Mouse (Mus musculus): ENCODE measurements around the gene Ripk3. TPM values are rescaled to one million over a fixed set of nuclear protein-coding genes. Genes with fewer than 3 reads are reported as not detected.

Ripk3 gene
- polyA plus RNA-seq, 1 experiment from 2014 or later: 44.4 TPM

DNA sequence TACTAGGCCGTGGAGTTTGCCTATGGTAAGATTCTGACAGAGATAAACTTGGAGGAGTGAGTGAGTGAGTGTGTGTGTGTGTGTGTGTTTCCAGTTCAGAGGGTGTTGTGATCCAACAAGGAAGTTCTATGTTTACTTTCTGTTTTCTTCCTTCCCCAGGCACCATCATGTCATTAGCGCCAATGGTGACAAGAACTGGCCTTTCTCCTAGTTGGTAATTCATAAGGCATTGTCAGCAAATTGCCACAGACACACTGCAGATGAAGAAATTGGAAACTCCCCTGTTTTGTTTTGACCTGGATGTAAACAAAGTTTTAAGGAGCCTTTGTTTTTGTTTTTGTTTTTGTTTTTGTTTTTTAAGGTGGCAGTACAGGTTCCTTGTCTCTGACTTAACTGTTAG is 4.8 kb upstream of the Ripk3 start:
- Histone ChIP-seq H3K9ac (no peak overlapping the region), H3K36me3 (no peaks in the 10 kb centered on the region), H3K4me2 (no peak overlapping the region), H3K27ac (no peak overlapping the region), H3K27me3 (peaks cover 9% of the 10 kb centered on the region), H3K4me3 (no peak overlapping the region), H3K9me3 (no peaks in the 10 kb centered on the region), H3K4me1 (peaks cover 4% of the 10 kb centered on the region; the same call in 1 of the 2 replicates)
- WGBS: 67% methylated on average over 2 of the region's 2 CpGs
- ATAC-seq (ENCODE audit: insufficient number of reproducible peaks, insufficient read depth, low FRiP score, low TSS enrichment, low read depth): no peak

DNA sequence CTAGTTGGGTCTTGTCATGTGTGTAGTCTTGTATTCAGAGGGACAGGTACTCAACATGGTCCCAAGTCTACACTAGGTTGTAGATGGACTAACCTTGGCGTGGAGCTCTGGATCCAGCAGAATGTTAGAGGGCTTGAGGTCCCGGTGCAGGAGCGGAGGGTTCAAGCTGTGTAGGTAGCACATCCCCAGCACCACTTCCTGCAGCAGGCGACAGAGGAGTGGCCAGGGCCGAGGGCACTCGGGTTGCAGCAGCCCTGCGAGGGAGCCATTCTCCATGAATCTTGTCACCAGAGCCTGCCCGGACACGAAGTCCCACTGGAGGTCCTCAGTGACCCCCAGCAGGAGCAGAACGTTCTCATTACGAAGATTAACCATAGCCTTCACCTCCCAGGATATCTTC is 934 bp downstream of the Ripk3 start:
- 40% methylated on average over 11 of the region's 11 CpGs for WGBS
- H3K9me3 ChIP-seq: no peaks in the 10 kb centered on the region
- no peak overlapping the region for H3K27ac ChIP-seq
- H3K4me3 ChIP-seq: peak overlapping the region; percentile 56
- ATAC-seq (ENCODE audit: insufficient number of reproducible peaks, insufficient read depth, low FRiP score, low TSS enrichment, low read depth): no peak
- peak overlapping the region; percentile 71 for H3K9ac ChIP-seq
- peak overlapping the region; percentile 91 for H3K4me2 ChIP-seq
- peaks cover 60% of the 10 kb centered on the region for H3K27me3 ChIP-seq
- peaks cover 20% of the 10 kb centered on the region for H3K4me1 ChIP-seq
- H3K36me3 ChIP-seq: peaks cover 6% of the 10 kb centered on the region

DNA sequence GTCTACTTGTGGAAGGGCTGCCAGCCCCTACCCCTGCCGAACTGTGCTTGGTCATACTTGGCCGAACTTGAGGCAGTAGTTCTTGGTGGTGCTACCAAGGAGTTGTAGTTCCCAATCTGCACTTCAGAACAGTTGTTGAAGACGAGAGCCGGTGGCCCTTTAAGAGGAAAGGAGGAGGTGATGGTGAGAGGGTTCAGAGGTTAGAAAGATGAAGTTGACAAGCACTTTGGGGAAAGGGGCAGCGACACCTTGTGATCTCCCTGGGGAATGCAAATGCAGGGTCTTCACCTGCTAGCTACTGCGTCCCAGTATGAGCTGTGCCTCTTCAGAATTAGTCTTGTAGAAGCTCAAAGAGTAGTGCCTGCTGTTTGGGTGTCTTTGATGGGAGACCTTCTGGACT is 3.5 kb downstream of the Ripk3 start:
- Histone ChIP-seq H3K4me1 (peaks cover 41% of the 10 kb centered on the region), H3K27me3 (peaks cover 64% of the 10 kb centered on the region), H3K9ac (no peak overlapping the region), H3K4me3 (no peak overlapping the region), H3K27ac (no peak overlapping the region), H3K36me3 (peaks cover 6% of the 10 kb centered on the region), H3K9me3 (no peaks in the 10 kb centered on the region), H3K4me2 (no peak overlapping the region)
- WGBS: 25% methylated on average over 6 of the region's 6 CpGs
- ATAC-seq (ENCODE audit: insufficient number of reproducible peaks, insufficient read depth, low FRiP score, low TSS enrichment, low read depth): no peak

DNA sequence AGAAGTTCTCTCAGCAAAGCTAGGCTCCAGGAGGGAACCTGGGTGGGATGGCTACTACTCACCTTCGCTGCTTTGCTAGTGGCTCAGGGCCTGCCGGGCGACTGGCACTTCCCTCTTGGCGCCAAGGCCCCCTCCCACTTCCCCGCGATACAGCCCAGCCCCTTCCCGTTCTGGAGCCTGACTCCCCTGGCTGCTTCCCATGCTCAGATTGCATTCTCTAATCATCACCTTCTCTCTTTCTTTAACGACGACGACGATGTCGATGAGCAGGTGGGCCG is 4.8 kb downstream of the Ripk3 start, which contains the start of gene Adcy4:
Adcy4 (minus strand) TSS at position 138 of the 278 bp plus-strand sequence.
- no peak for ATAC-seq (ENCODE audit: insufficient number of reproducible peaks, insufficient read depth, low FRiP score, low TSS enrichment, low read depth)
- H3K27me3 ChIP-seq: peaks cover 59% of the 10 kb centered on the region

DNA sequence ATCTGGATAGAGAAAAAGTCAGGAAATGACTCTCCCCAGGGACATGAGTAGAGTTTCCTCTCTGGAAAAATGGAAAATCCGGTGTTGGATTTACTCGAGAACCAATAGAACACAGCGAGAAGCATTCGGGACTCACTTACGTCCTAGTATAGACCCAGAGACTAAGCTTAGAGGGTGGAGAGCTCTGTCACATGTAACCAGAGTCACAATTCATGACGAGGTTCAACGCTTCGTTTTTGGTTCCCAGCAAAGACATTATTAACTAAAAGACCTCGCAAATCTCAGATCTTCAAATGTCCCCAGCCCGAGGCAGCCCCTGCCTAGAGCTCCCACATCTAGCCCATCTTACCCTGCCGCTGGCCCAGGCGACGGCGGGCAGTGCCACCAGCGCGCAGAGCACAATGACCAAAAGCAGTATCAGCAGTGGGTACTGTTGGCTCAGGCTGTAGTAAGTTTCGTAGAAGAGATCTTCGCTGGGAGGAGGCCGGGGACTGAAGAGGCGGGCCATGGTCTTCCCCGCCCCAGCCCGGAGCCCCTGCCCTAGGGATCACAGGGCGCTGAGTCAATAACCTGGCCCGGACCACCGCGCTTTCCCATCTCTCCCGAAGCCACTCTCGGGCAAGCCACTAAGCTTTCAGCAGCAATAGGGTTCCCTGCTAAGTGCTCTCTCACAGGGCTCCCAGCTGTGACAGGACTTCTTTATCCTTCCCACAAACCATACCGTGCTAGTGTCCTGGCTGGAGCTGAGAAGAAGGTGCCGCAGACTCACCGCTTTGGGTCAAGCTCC is 5.3 kb downstream of the Ripk3 start:
- Histone ChIP-seq H3K4me3 (peak overlapping the region; percentile 55), H3K27ac (peak overlapping the region; percentile 89), H3K4me2 (peak overlapping the region; percentile 87), H3K27me3 (peaks cover 56% of the 10 kb centered on the region), H3K9me3 (no peaks in the 10 kb centered on the region), H3K9ac (peak overlapping the region; percentile 75), H3K36me3 (peaks cover 18% of the 10 kb centered on the region), H3K4me1 (peaks cover 40% of the 10 kb centered on the region)
- ATAC-seq (ENCODE audit: insufficient number of reproducible peaks, insufficient read depth, low FRiP score, low TSS enrichment, low read depth): 0 out of 2 replicates have a peak, but pooled peaks have one; percentile 34
- WGBS: 1% methylated on average over 31 of the region's 31 CpGs

More for the DNA sequence above, 4.8 kb downstream of the Ripk3 start, which contains the start of gene Adcy4:
- Histone ChIP-seq H3K9ac (peak within 1 kb of the TSS; percentile 75), H3K27ac (peak within 1 kb of the TSS; percentile 89), H3K4me1 (peaks cover 41% of the 10 kb centered on the region), H3K4me2 (peak within 1 kb of the TSS; percentile 87), H3K9me3 (no peaks in the 10 kb centered on the region), H3K4me3 (peak within 1 kb of the TSS; percentile 55), H3K36me3 (peaks cover 13% of the 10 kb centered on the region)
- WGBS: 4% methylated on average over 13 of the region's 13 CpGs

DNA sequence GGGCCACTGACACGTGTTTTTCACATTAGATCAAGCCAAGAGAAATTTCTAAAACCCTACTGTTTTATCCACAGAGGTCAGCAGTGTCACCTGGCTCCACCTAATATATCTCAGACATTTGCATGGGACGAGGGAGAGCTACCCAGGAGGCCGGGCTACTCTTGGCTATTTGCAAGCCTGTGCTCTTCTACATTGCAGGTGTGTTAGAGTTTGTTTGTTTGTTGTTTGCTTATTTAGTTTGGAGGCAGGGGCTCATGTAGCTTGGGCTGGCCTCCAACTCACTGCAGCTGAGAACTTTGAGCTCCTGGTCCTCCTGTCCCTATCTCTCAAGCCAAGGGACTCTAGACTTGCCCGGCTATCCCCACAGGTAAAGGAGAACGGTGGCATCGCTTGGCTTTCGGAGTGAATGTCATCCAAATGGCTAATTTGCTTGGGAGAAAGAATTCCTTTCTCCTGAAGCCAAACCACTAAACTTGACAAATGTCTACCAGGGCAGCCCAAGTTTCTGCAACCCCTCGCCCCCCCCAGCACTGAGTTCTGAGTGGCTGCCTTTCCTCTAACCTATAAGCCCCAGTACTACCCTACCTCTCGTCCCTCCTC is 6.2 kb downstream of the Ripk3 start:
- Histone ChIP-seq H3K27me3 (peaks cover 47% of the 10 kb centered on the region), H3K9ac (peak overlapping the region; percentile 75), H3K4me1 (peaks cover 31% of the 10 kb centered on the region), H3K27ac (peak overlapping the region; percentile 89), H3K4me3 (peak overlapping the region; percentile 55), H3K4me2 (peak overlapping the region; percentile 87), H3K36me3 (peaks cover 27% of the 10 kb centered on the region), H3K9me3 (no peaks in the 10 kb centered on the region)
- ATAC-seq (ENCODE audit: insufficient number of reproducible peaks, insufficient read depth, low FRiP score, low TSS enrichment, low read depth): no peak
- 39% methylated on average over 9 of the region's 9 CpGs for WGBS

DNA sequence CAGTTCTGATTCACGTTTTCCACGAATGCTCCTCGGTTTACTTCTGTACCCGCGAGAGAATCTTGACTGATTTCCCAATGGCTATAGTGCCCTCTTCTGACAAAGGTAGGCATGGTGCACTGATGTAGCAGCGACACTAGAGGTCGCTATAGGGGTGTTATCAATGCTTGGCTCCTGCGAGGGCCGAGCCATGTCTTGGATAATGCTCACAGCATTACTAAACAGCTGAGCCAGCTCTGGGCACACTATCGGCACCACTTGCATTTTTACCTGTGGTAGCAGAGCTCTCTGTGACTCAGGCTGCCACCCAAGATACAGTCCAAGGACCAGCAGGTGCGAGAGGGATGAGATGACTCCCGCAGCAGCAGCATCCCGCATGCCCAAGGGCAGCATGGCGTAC is 7.4 kb downstream of the Ripk3 start:
- peaks cover 32% of the 10 kb centered on the region for H3K36me3 ChIP-seq
- peaks cover 31% of the 10 kb centered on the region for H3K4me1 ChIP-seq
- H3K27ac ChIP-seq: peak overlapping the region; percentile 28; the same call in 1 of the 2 replicates
- ATAC-seq (ENCODE audit: insufficient number of reproducible peaks, insufficient read depth, low FRiP score, low TSS enrichment, low read depth): 0 out of 2 replicates have a peak, but pooled peaks have one; percentile 22
- H3K9ac ChIP-seq: 0 out of 2 replicates have a peak overlapping the region, but pooled peaks have one; percentile 55
- H3K4me3 ChIP-seq: peak overlapping the region; percentile 55
- no peaks in the 10 kb centered on the region for H3K9me3 ChIP-seq
- peaks cover 36% of the 10 kb centered on the region for H3K27me3 ChIP-seq
- H3K4me2 ChIP-seq: peak overlapping the region; percentile 87
- WGBS: 10% methylated on average over 14 of the region's 14 CpGs

DNA sequence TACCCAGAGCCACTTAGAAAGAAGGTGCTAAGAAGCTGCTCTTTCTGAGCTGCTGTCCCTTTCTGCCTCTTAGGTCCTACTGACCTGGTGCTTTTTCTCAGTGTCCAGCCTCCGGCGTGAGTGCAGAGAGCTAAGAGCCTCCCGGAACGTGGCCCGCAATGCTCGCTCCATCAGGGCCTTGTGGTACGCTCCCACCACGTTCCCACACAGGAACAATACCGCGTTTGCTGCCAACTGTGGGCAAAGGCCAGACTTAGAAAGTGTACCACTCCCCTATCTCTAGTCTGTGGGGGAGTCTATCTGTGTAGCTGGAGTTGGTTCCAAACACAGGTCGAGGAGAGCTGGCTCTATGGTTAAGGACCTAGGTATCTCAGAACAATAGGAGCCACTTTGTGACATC is 7.9 kb downstream of the Ripk3 start:
- H3K36me3 ChIP-seq: peaks cover 27% of the 10 kb centered on the region
- H3K4me2 ChIP-seq: peak overlapping the region; percentile 87
- H3K27ac ChIP-seq: no peak overlapping the region
- WGBS: 82% methylated on average over 11 of the region's 11 CpGs
- no peak for ATAC-seq (ENCODE audit: insufficient number of reproducible peaks, insufficient read depth, low FRiP score, low TSS enrichment, low read depth)
- H3K4me1 ChIP-seq: peaks cover 31% of the 10 kb centered on the region
- H3K4me3 ChIP-seq: no peak overlapping the region
- H3K9me3 ChIP-seq: no peaks in the 10 kb centered on the region
- peak overlapping the region; percentile 23; the same call in 1 of the 2 replicates for H3K9ac ChIP-seq
- peaks cover 30% of the 10 kb centered on the region for H3K27me3 ChIP-seq

DNA sequence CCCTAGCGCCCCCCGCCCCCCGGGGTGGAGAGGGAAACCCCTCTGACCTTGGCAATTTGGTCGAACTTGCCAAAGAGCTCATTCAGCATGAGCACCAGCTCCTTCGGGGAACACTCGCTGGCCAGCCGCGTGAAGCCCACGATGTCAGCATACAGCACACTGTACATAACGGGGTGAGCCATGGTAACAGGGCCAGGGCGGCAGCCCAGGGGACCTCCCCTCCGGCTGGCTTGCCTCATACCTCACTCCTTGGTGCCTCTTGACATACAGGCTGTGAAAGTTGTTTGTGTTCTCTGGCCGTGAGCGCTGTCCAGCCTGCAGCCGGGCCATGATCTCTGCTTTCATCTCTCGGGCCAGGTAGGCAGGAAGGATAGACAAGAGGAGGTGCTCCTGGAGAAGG is 9.0 kb downstream of the Ripk3 start:
- Histone ChIP-seq H3K27me3 (peaks cover 19% of the 10 kb centered on the region), H3K4me2 (no peak overlapping the region), H3K36me3 (peaks cover 27% of the 10 kb centered on the region), H3K27ac (no peak overlapping the region), H3K9ac (no peak overlapping the region), H3K4me1 (peaks cover 31% of the 10 kb centered on the region), H3K4me3 (no peak overlapping the region), H3K9me3 (no peaks in the 10 kb centered on the region)
- no peak for ATAC-seq (ENCODE audit: insufficient number of reproducible peaks, insufficient read depth, low FRiP score, low TSS enrichment, low read depth)
- WGBS: 60% methylated on average over 16 of the region's 16 CpGs

DNA sequence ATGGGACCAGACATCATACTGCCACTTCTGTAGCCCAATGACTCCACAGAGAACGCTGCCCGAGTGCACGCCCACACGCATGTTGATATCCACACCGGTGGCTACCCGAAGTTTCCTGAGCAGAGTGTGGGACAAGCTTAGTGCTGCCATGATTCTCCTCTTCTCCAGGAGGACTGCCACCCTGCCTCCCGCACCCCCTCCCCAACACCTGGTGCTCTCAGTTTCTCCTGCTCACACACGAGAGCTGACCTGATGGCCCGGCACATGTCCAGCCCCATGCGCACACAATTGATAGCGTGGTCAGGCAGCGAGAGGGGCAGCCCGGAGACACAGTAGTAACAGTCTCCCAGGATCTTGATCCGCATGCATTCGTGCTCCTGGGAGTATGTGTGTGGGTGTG is 10.0 kb downstream of the Ripk3 start:
- Histone ChIP-seq H3K9me3 (no peaks in the 10 kb centered on the region), H3K27ac (no peak overlapping the region), H3K9ac (no peak overlapping the region), H3K4me3 (no peak overlapping the region), H3K27me3 (peaks cover 10% of the 10 kb centered on the region), H3K36me3 (peaks cover 27% of the 10 kb centered on the region), H3K4me1 (peaks cover 25% of the 10 kb centered on the region), H3K4me2 (no peak overlapping the region)
- 89% methylated on average over 15 of the region's 15 CpGs for WGBS
- ATAC-seq (ENCODE audit: insufficient number of reproducible peaks, insufficient read depth, low FRiP score, low TSS enrichment, low read depth): no peak

DNA sequence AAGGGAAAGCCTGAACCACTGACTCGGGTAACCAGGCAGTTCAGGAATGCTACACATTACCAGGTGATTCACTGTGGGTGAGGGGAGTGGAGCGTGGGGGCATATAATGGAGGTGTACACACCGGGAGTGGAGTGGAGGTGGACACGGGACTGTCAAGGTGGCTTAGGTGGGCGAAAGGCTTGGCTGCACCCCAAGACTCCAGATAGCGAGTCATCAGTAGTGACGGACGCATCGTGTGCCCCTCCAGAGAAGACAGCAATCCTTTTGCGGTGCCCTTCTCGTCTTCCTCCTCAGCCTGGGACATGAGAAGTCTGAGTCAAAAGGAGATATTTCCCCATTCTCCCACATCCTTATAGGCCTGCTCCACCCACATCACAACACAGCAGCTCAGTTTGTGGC is 10.9 kb downstream of the Ripk3 start:
- Histone ChIP-seq H3K4me1 (peaks cover 22% of the 10 kb centered on the region), H3K36me3 (peaks cover 27% of the 10 kb centered on the region), H3K4me3 (no peak overlapping the region), H3K9ac (no peak overlapping the region), H3K27me3 (peaks cover 12% of the 10 kb centered on the region; the same call in 1 of the 2 replicates), H3K9me3 (no peaks in the 10 kb centered on the region), H3K27ac (no peak overlapping the region), H3K4me2 (no peak overlapping the region)
- ATAC-seq (ENCODE audit: insufficient number of reproducible peaks, insufficient read depth, low FRiP score, low TSS enrichment, low read depth): no peak
- 90% methylated on average over 11 of the region's 11 CpGs for WGBS

DNA sequence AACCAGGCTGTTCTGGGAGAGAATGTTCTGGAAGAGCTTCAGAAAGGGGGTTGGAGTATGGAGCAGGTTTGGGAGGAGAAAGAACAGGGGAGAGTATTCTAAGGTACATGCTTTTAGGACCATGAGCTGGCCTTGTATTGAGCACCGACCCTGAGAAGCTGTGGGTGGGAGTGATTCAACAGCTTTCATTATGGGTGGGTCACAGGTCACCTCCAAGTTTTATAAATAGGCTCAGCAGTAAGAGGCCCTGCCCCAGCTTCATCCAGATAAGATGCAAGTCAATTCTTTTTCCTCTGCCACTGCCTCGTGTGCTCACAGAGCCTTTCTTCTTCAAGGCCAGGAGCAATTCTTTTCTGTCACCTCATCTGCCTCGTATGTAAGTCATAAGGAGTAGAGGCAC is 11.5 kb downstream of the Ripk3 start:
- Histone ChIP-seq H3K27me3 (peaks cover 6% of the 10 kb centered on the region; the same call in 1 of the 2 replicates), H3K27ac (no peak overlapping the region), H3K9me3 (no peaks in the 10 kb centered on the region), H3K4me3 (no peak overlapping the region), H3K9ac (no peak overlapping the region), H3K36me3 (peaks cover 27% of the 10 kb centered on the region), H3K4me1 (peaks cover 16% of the 10 kb centered on the region), H3K4me2 (no peak overlapping the region)
- no peak for ATAC-seq (ENCODE audit: insufficient number of reproducible peaks, insufficient read depth, low FRiP score, low TSS enrichment, low read depth)
- 50% methylated on average over 3 of the region's 3 CpGs for WGBS

All from embryonic facial prominence, embryonic 13.5 days (tissue).